Mouse (Mus musculus) lung, adult 2 months (tissue): ENCODE data around the gene Kif2b.

Source experiments
- CTCF ChIP-seq: fragments of 200-500 bp; IDR thresholded peaks from 2 replicates; pipeline ENCODE4 v1.5.1; 2011; ENCODE audit warnings: mild to moderate bottlenecking, low read length, control low read depth; ENCODE audit not compliant: insufficient read depth
- POLR2A ChIP-seq: fragments of 200-500 bp; IDR thresholded peaks from 2 replicates; pipeline ENCODE4 v1.6.1; 2011; ENCODE audit warnings: low read depth, mild to moderate bottlenecking, control low read depth, low read length, borderline replicate concordance; ENCODE audit errors: extremely low read depth

DNA sequence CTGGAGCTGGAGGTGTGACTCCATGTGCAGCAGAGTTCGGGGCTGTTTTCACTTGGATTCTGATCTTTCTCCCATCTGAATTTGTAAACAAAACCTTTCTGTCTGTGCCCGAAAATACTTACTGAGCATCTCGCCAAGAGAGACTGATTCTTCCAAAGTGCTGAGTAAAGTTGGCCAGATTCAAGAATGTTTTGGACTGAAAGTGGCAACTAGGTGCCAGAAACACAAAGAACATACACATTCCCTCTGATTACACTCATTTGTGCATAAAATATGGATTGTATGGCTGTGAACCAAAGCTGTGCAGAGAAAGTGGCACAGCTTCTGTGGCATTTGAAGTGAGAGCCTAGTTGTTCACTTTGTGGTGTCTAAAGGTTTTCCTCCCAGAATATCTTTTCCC, 15.7 kb upstream of the Kif2b start:
- TF ChIP-seq POLR2A (no peak), CTCF (no peak)
